Mouse (Mus musculus) heart, postnatal 0 days (tissue): ENCODE results near the gene Ston2. TPM values are rescaled to one million over a fixed set of nuclear protein-coding genes. Genes with fewer than 3 reads are reported as not detected.

ENCODE experiments used
- ATAC-seq: fragments of 200-750 bp; cut with Nextera tagmentation; 2 replicates; pipeline ENCODE4 v1.8.0; 2017; ENCODE audit warnings: low read depth, moderate number of reproducible peaks, moderate library complexity; ENCODE audit not compliant: insufficient read depth
- DNase-seq: peaks from one replicate; pipeline ENCODE4 v3.0.0-alpha.2; 2016; ENCODE audit warnings: low spot score
- H3K27ac ChIP-seq: fragments of 300-500 bp; sonication (generic); 2 replicates; pipeline ENCODE4 v1.5.1; 2014; ENCODE audit warnings: low read depth, mild to moderate bottlenecking
- H3K27me3 ChIP-seq: fragments of 300-500 bp; sonication (generic); 2 replicates; pipeline ENCODE4 v1.6.1; 2014; ENCODE audit warnings: low read length, mixed read lengths; ENCODE audit not compliant: control insufficient read depth, insufficient read depth
- H3K36me3 ChIP-seq: fragments of 300-500 bp; sonication (generic); replicated peaks from 2 replicates; pipeline ENCODE4 v1.6.1; 2014; ENCODE audit warnings: low read length, mixed read lengths; ENCODE audit not compliant: control insufficient read depth, insufficient read depth
- H3K4me1 ChIP-seq: fragments of 300-500 bp; sonication (generic); 2 replicates; pipeline ENCODE4 v1.6.1; 2014; ENCODE audit warnings: antibody characterized with exemption; ENCODE audit not compliant: control insufficient read depth, insufficient read depth
- H3K4me2 ChIP-seq: fragments of 300-500 bp; sonication (generic); 2 replicates; pipeline ENCODE4 v1.6.1; 2014; ENCODE audit warnings: low read depth, mild to moderate bottlenecking, low read length, moderate library complexity
- H3K4me3 ChIP-seq: fragments of 300-500 bp; sonication (generic); 2 replicates; pipeline ENCODE4 v1.5.1; 2014; ENCODE audit warnings: low read depth, low read length
- H3K9ac ChIP-seq: fragments of 300-500 bp; sonication (generic); replicated peaks from 2 replicates; pipeline ENCODE4 v1.6.1; 2014; ENCODE audit warnings: low read depth, low read length, mixed read lengths
- H3K9me3 ChIP-seq: fragments of 300-500 bp; sonication (generic); replicated peaks from 2 replicates; pipeline ENCODE4 v1.6.1; 2016; ENCODE audit warnings: low read length; ENCODE audit not compliant: control insufficient read depth
- CTCF ChIP-seq: IDR thresholded peaks from 2 replicates; pipeline ENCODE4 v1.5.1; 2016; ENCODE audit warnings: antibody characterized with exemption, control low read depth, low read depth
- EP300 ChIP-seq: IDR thresholded peaks from 2 replicates; pipeline ENCODE4 v1.6.1; 2016; ENCODE audit warnings: antibody characterized with exemption, low read depth
- WGBS: fragments of 180-500 bp; shearing (Covaris S2); extraction: QIAGEN DNeasy Blood & Tissue Kit; methylation state at CpG from one replicate; pipeline ENCODE4 v1.1.7; 2014; 5-methylcytosine and 5-hydroxymethylcytosine counted together
- polyA plus RNA-seq: library from polyadenylated mRNA; unstranded; fragments of >200 nt; fragmentation: Nextera tagmentation; extraction: Ambion mirVana; gene quantifications from 2 replicates; pipeline ENCODE4 v1.2.1, GENCODE M21; 2015
- total RNA-seq: library from RNA; depleted of rRNA; stranded (reverse); fragments of >200 nt; gene quantifications from 2 replicates; pipeline ENCODE4 v1.2.3, GENCODE M21; 2014; ENCODE audit warnings: low replicate concordance

Ston2 gene
- total and polyA plus RNA-seq, 2 experiments from 2014 or later: 0.57 to 0.95 TPM

DNA sequence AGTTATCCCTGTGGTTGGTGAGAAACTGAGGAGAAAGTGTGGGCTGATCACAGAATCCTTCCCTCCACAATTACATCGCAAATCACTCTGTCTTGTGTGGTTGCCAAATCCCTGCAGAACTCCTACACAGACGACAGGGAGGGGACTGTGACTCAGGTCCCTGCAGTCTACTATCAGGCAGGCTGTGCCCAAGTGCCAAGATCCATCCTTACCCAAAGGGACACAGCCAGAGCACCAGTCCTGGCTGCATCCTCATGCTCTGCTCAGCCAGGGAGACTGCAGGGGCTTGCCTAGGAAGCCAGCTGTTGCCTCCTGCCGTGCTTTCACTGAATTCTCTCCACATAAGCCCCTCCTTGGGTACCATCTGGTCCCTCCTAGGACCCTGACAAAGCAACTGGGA is 77.3 kb downstream of the Ston2 start:
- H3K4me3 ChIP-seq: no peak overlapping the region
- no peaks in the 10 kb centered on the region for H3K27me3 ChIP-seq
- 0 out of 2 replicates have a peak, but pooled peaks cover 16% of the 10 kb centered on the region for H3K4me1 ChIP-seq
- H3K27ac ChIP-seq: no peak overlapping the region
- TF ChIP-seq CTCF (no peak), EP300 (no peak)
- no peak for DNase-seq
- no peaks in the 10 kb centered on the region for H3K36me3 ChIP-seq
- no peaks in the 10 kb centered on the region for H3K9me3 ChIP-seq
- WGBS: 54% methylated on average over 3 of the region's 3 CpGs
- no peak for ATAC-seq
- no peak overlapping the region for H3K9ac ChIP-seq
- H3K4me2 ChIP-seq: no peak overlapping the region

- WGBS: 30% methylated on average over 6 of the region's 6 CpGs
- ATAC-seq: no peak
- peak; percentile 20 for DNase-seq
These were observed 78.6 kb downstream of the Ston2 start for GRCm38 (mm10) chr12:91709634-91710033.

GRCm38 (mm10) chr12:91709232-91709631 is 79.0 kb downstream of the Ston2 start:
- H3K9me3 ChIP-seq: no peaks in the 10 kb centered on the region
- no peak overlapping the region for H3K4me2 ChIP-seq
- ATAC-seq (no peak), DNase-seq (no peak)
- H3K4me1 ChIP-seq: 0 out of 2 replicates have a peak, but pooled peaks cover 16% of the 10 kb centered on the region
- no peak overlapping the region for H3K27ac ChIP-seq
- no peaks in the 10 kb centered on the region for H3K36me3 ChIP-seq
- TF ChIP-seq EP300: no peak
- TF ChIP-seq CTCF: no peak
- WGBS: 55% methylated on average over 5 of the region's 5 CpGs
- no peaks in the 10 kb centered on the region for H3K27me3 ChIP-seq
- H3K4me3 ChIP-seq: no peak overlapping the region
- no peak overlapping the region for H3K9ac ChIP-seq

More at GRCm38 (mm10) chr12:91709634-91710033, 78.6 kb downstream of the Ston2 start:
- H3K36me3 ChIP-seq: no peaks in the 10 kb centered on the region
- TF ChIP-seq CTCF (no peak), EP300 (no peak)
- H3K27me3 ChIP-seq: no peaks in the 10 kb centered on the region
- no peak overlapping the region for H3K4me2 ChIP-seq
- H3K4me3 ChIP-seq: no peak overlapping the region
- no peaks in the 10 kb centered on the region for H3K9me3 ChIP-seq
- H3K9ac ChIP-seq: no peak overlapping the region
- no peak overlapping the region for H3K27ac ChIP-seq
- 0 out of 2 replicates have a peak, but pooled peaks cover 16% of the 10 kb centered on the region for H3K4me1 ChIP-seq

DNA sequence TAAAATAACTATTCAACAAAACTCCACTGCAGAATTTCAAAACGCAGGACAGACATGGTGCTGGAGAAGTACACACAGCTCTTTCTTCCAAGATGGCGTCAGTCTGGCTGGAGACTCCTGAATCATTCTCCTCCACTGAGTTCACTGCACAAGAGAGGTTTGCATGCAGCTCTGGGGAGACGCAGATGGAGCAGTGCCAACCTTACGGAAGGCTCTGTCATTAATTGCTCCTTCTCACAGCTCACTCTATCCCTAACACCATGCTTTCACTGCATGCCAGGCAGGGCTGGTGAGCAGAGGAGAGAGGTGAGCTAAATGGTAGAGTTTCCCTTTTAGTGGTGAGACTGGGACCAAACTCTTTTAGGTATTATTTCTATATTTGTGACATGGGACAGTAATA is 80.4 kb downstream of the Ston2 start:
- Histone ChIP-seq H3K4me3 (no peak overlapping the region), H3K4me2 (no peak overlapping the region), H3K27ac (no peak overlapping the region), H3K27me3 (no peaks in the 10 kb centered on the region), H3K4me1 (0 out of 2 replicates have a peak, but pooled peaks cover 16% of the 10 kb centered on the region), H3K9ac (no peak overlapping the region), H3K36me3 (no peaks in the 10 kb centered on the region), H3K9me3 (no peaks in the 10 kb centered on the region)
- WGBS: 86% methylated on average over 4 of the region's 4 CpGs
- no peak for TF ChIP-seq EP300
- TF ChIP-seq CTCF: no peak
- ATAC-seq (no peak), DNase-seq (no peak)

DNA sequence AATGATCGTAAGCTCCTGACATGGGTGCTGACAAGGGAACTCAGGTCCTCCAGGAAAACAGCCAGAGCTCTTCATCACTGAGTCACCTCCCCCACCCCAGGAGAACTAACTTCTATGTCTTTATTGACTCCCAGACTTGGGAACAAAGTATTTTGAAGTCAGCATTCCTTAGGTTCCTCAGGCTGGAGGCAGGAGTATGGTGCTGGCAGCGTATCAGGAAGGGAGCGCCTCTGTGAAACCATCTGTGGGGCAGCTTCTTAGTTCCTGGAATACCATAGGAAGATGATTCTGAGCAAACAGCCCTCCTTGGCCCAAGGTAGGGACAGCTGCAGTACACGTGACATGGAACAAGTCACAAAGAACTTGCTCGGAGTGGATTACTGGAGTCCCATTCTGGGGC is 84.7 kb downstream of the Ston2 start:
- WGBS: 41% methylated on average over 5 of the region's 5 CpGs

GRCm38 (mm10) chr12:91702829-91703228 is 85.4 kb downstream of the Ston2 start:
- Histone ChIP-seq H3K4me2 (no peak overlapping the region), H3K36me3 (no peaks in the 10 kb centered on the region), H3K27ac (no peak overlapping the region), H3K4me1 (no peaks in the 10 kb centered on the region), H3K4me3 (no peak overlapping the region), H3K9ac (no peak overlapping the region), H3K9me3 (no peaks in the 10 kb centered on the region), H3K27me3 (no peaks in the 10 kb centered on the region)
- 82% methylated on average over 5 of the region's 5 CpGs for WGBS
- DNase-seq (no peak), ATAC-seq (no peak)
- TF ChIP-seq CTCF: no peak
- no peak for TF ChIP-seq EP300

More for the DNA sequence above, 84.7 kb downstream of the Ston2 start:
- Histone ChIP-seq H3K4me1 (0 out of 2 replicates have a peak, but pooled peaks cover 6% of the 10 kb centered on the region), H3K36me3 (no peaks in the 10 kb centered on the region), H3K27ac (no peak overlapping the region), H3K27me3 (no peaks in the 10 kb centered on the region), H3K4me2 (no peak overlapping the region), H3K4me3 (no peak overlapping the region), H3K9me3 (no peaks in the 10 kb centered on the region), H3K9ac (no peak overlapping the region)
- DNase-seq: no peak
- ATAC-seq: peak; percentile 51; the same call in 1 of the 2 replicates
- TF ChIP-seq CTCF (no peak), EP300 (no peak)
